Mouse (Mus musculus) midbrain, embryonic 14.5 days (tissue): ENCODE results near the gene Zmym6. TPM values are rescaled to one million over a fixed set of nuclear protein-coding genes. Genes with fewer than 3 reads are reported as not detected.

Source experiments
- ATAC-seq: fragments of 200-750 bp; cut with Nextera tagmentation; 2 replicates; pipeline ENCODE4 v1.8.0; 2017; ENCODE audit warnings: moderate number of reproducible peaks, moderate library complexity; ENCODE audit not compliant: low FRiP score, low TSS enrichment
- DNase-seq: peaks from one replicate; pipeline ENCODE4 v3.0.0-alpha.2; 2015
- H3K27ac ChIP-seq: fragments of 300-500 bp; sonication (generic); replicated peaks from 2 replicates; pipeline ENCODE4 v1.5.1; 2014; ENCODE audit warnings: mild to moderate bottlenecking, low read depth, low read length, moderate library complexity
- H3K27me3 ChIP-seq: fragments of 300-500 bp; sonication (generic); 2 replicates; pipeline ENCODE4 v1.6.1; 2014; ENCODE audit warnings: low read length, control low read depth, mixed read lengths; ENCODE audit not compliant: control insufficient read depth, insufficient read depth
- H3K36me3 ChIP-seq: fragments of 300-500 bp; sonication (generic); 2 replicates; pipeline ENCODE4 v1.6.1; 2014; ENCODE audit warnings: low read length, control low read depth; ENCODE audit not compliant: control insufficient read depth, insufficient read depth
- H3K4me1 ChIP-seq: fragments of 300-500 bp; sonication (generic); 2 replicates; pipeline ENCODE4 v1.6.1; 2014; ENCODE audit warnings: mild to moderate bottlenecking, antibody characterized with exemption, low read length, control low read depth; ENCODE audit not compliant: control insufficient read depth, insufficient read depth
- H3K4me2 ChIP-seq: fragments of 300-500 bp; sonication (generic); 2 replicates; pipeline ENCODE4 v1.6.1; 2014; ENCODE audit warnings: mild to moderate bottlenecking, low read length, moderate library complexity
- H3K4me3 ChIP-seq: fragments of 300-500 bp; sonication (generic); replicated peaks from 2 replicates; pipeline ENCODE4 v1.5.1; 2014; ENCODE audit warnings: low read depth, low read length
- H3K9ac ChIP-seq: fragments of 300-500 bp; sonication (generic); replicated peaks from 2 replicates; pipeline ENCODE4 v1.6.1; 2014; ENCODE audit warnings: mild to moderate bottlenecking, low read length, moderate library complexity
- H3K9me3 ChIP-seq: fragments of 300-500 bp; sonication (generic); 2 replicates; pipeline ENCODE4 v1.6.1; 2016; ENCODE audit warnings: low read length, control low read depth, mixed read lengths; ENCODE audit not compliant: control insufficient read depth
- WGBS: fragments of 180-500 bp; shearing (Covaris S2); extraction: QIAGEN DNeasy Blood & Tissue Kit; methylation state at CpG from one replicate; pipeline ENCODE4 v1.1.7; 2014; 5-methylcytosine and 5-hydroxymethylcytosine counted together
- polyA plus RNA-seq: library from polyadenylated mRNA; unstranded; fragments of >200 nt; fragmentation: Nextera tagmentation; extraction: Ambion mirVana; gene quantifications from 2 replicates; pipeline ENCODE4 v1.2.1, GENCODE M21; 2014

The Zmym6 gene
- polyA plus RNA-seq, 1 experiment from 2014 or later = 42.8 TPM

GRCm38 (mm10) chr4:127054522-127055198 lies 22.5 kb upstream of the Zmym6 start:
- DNase-seq = no peak
- H3K9me3 ChIP-seq = no peaks in the 10 kb centered on the region
- H3K4me2 ChIP-seq = no peak overlapping the region
- H3K9ac ChIP-seq = no peak overlapping the region
- no peaks in the 10 kb centered on the region for H3K27me3 ChIP-seq
- ATAC-seq = no peak
- no peaks in the 10 kb centered on the region for H3K4me1 ChIP-seq
- H3K4me3 ChIP-seq = no peak overlapping the region
- WGBS = 85% methylated on average over 7 of the region's 7 CpGs
- no peak overlapping the region for H3K27ac ChIP-seq
- peaks cover 47% of the 10 kb centered on the region for H3K36me3 ChIP-seq

- Histone ChIP-seq H3K9me3 (no peaks in the 10 kb centered on the region), H3K36me3 (peaks cover 15% of the 10 kb centered on the region), H3K4me1 (peaks cover 3% of the 10 kb centered on the region; the same call in 1 of the 2 replicates), H3K27ac (no peak within 1 kb of the TSS; the same call in 1 of the 2 replicates), H3K4me2 (peak within 1 kb of the TSS; percentile 70), H3K4me3 (peak within 1 kb of the TSS; percentile 62), H3K27me3 (no peaks in the 10 kb centered on the region), H3K9ac (peak within 1 kb of the TSS; percentile 65)
- ATAC-seq (peak; percentile 72), DNase-seq (peak; percentile 95)
- WGBS = 2% methylated on average over 38 of the region's 38 CpGs
Observed at GRCm38 (mm10) chr4:127060585-127061290, 16.4 kb upstream of the Zmym6 start, which contains the start of gene Zmym1. Zmym1 (minus strand) TSS chr4:127061152.

GRCm38 (mm10) chr4:127064051-127064450 lies 13.1 kb upstream of the Zmym6 start:
- no peaks in the 10 kb centered on the region for H3K36me3 ChIP-seq
- no peaks in the 10 kb centered on the region for H3K27me3 ChIP-seq
- ATAC-seq (no peak), DNase-seq (no peak)
- H3K9me3 ChIP-seq = no peaks in the 10 kb centered on the region
- H3K4me3 ChIP-seq = no peak overlapping the region
- H3K27ac ChIP-seq = no peak overlapping the region
- H3K4me1 ChIP-seq = peaks cover 3% of the 10 kb centered on the region; the same call in 1 of the 2 replicates
- H3K4me2 ChIP-seq = no peak overlapping the region
- 50% methylated on average over 1 of the region's 1 CpGs for WGBS
- no peak overlapping the region for H3K9ac ChIP-seq

GRCm38 (mm10) chr4:127074915-127075314 lies 2.3 kb upstream of the Zmym6 start:
- no peak overlapping the region for H3K9ac ChIP-seq
- WGBS = 76% methylated on average over 1 of the region's 1 CpGs
- no peaks in the 10 kb centered on the region for H3K36me3 ChIP-seq
- no peak overlapping the region for H3K4me2 ChIP-seq
- H3K9me3 ChIP-seq = no peaks in the 10 kb centered on the region
- ATAC-seq (no peak), DNase-seq (no peak)
- H3K27me3 ChIP-seq = no peaks in the 10 kb centered on the region
- H3K27ac ChIP-seq = no peak overlapping the region
- no peak overlapping the region for H3K4me3 ChIP-seq
- H3K4me1 ChIP-seq = peaks cover 6% of the 10 kb centered on the region

GRCm38 (mm10) chr4:127080806-127081205 lies 3.6 kb downstream of the Zmym6 start:
- Histone ChIP-seq H3K9ac (no peak overlapping the region), H3K27me3 (no peaks in the 10 kb centered on the region), H3K9me3 (no peaks in the 10 kb centered on the region), H3K4me2 (no peak overlapping the region), H3K4me3 (no peak overlapping the region), H3K36me3 (no peaks in the 10 kb centered on the region; the same call in 1 of the 2 replicates), H3K27ac (no peak overlapping the region), H3K4me1 (peaks cover 10% of the 10 kb centered on the region)
- DNase-seq = no peak
- no peak for ATAC-seq
- WGBS = 48% methylated on average over 1 of the region's 1 CpGs

GRCm38 (mm10) chr4:127083131-127083530 lies 5.9 kb downstream of the Zmym6 start:
- 90% methylated on average over 2 of the region's 2 CpGs for WGBS
- Histone ChIP-seq H3K9me3 (no peaks in the 10 kb centered on the region), H3K36me3 (peaks cover under 1% of the 10 kb centered on the region; the same call in 1 of the 2 replicates), H3K4me3 (no peak overlapping the region), H3K27me3 (no peaks in the 10 kb centered on the region), H3K4me2 (no peak overlapping the region), H3K9ac (no peak overlapping the region), H3K4me1 (peaks cover 5% of the 10 kb centered on the region), H3K27ac (no peak overlapping the region)
- DNase-seq = no peak
- no peak for ATAC-seq

GRCm38 (mm10) chr4:127085761-127086160 lies 8.6 kb downstream of the Zmym6 start:
- no peak overlapping the region for H3K4me2 ChIP-seq
- no peaks in the 10 kb centered on the region for H3K4me1 ChIP-seq
- 83% methylated on average over 1 of the region's 1 CpGs for WGBS
- ATAC-seq (no peak), DNase-seq (no peak)
- H3K9ac ChIP-seq = no peak overlapping the region
- no peaks in the 10 kb centered on the region for H3K27me3 ChIP-seq
- no peak overlapping the region for H3K27ac ChIP-seq
- no peaks in the 10 kb centered on the region for H3K9me3 ChIP-seq
- H3K36me3 ChIP-seq = peaks cover 20% of the 10 kb centered on the region
- no peak overlapping the region for H3K4me3 ChIP-seq

- Histone ChIP-seq H3K4me2 (no peak overlapping the region), H3K4me1 (no peaks in the 10 kb centered on the region), H3K36me3 (peaks cover 29% of the 10 kb centered on the region), H3K9ac (no peak overlapping the region), H3K4me3 (no peak overlapping the region), H3K27ac (no peak overlapping the region), H3K27me3 (no peaks in the 10 kb centered on the region), H3K9me3 (no peaks in the 10 kb centered on the region)
- ATAC-seq (no peak), DNase-seq (no peak)
- WGBS = 100% methylated on average over 1 of the region's 1 CpGs
Observed at GRCm38 (mm10) chr4:127091188-127091587, 14.0 kb downstream of the Zmym6 start.

GRCm38 (mm10) chr4:127095090-127095489 lies 17.9 kb downstream of the Zmym6 start:
- no peak for ATAC-seq
- Histone ChIP-seq H3K4me3 (no peak overlapping the region), H3K4me2 (no peak overlapping the region), H3K9me3 (no peaks in the 10 kb centered on the region), H3K27me3 (no peaks in the 10 kb centered on the region), H3K27ac (no peak overlapping the region), H3K4me1 (no peaks in the 10 kb centered on the region), H3K9ac (no peak overlapping the region), H3K36me3 (peaks cover 18% of the 10 kb centered on the region)
- WGBS = 93% methylated on average over 4 of the region's 4 CpGs
- DNase-seq = no peak
